Mouse (Mus musculus): ENCODE data around the gene Coro2a.
A peak's percentile ranks its signal among the peaks of the same experiment; 100 is the strongest.

Gene Coro2a

GRCm38 (mm10) chr4:46489028-46489925, 112.7 kb downstream of the Coro2a start, which contains the start of gene Nans:
Gene Nans, plus strand, starts transcription at chr4:46489248.
- peak; percentile 97 to 98 for DNase-seq (ENCODE audit: inconsistent age in 2 of 2, low spot score in 1 of 2)

GRCm38 (mm10) chr4:46487348-46487747, 114.7 kb downstream of the Coro2a start:
- peak; percentile 65 to 77 for DNase-seq (ENCODE audit: inconsistent age in 2 of 2, low spot score in 1 of 2)
